Mouse (Mus musculus) olfactory bulb, adult 2 months (tissue): ENCODE measurements at regions not wholly inside any gene's neighbourhood (a gene's known extent, or its start where the extent isn't known, plus 50 kb on each side); places are given as distances from the start of the nearest gene placed in this dataset.

Experiments used
- CTCF ChIP-seq: fragments of 200-500 bp; IDR thresholded peaks from 2 replicates; pipeline ENCODE4 v1.5.1; 2012; ENCODE audit warnings: low read depth, mild to moderate bottlenecking, low read length, moderate library complexity; ENCODE audit not compliant: insufficient read depth
- POLR2A ChIP-seq: fragments of 200-500 bp; IDR thresholded peaks from 2 replicates; pipeline ENCODE4 v1.6.1; 2012; ENCODE audit warnings: mild to moderate bottlenecking, low read depth, low read length, moderate library complexity; ENCODE audit not compliant: insufficient read depth

- TF ChIP-seq POLR2A (no peak), CTCF (no peak)
These were observed 50.8 kb upstream of the Gm26897 start for GRCm38 (mm10) chr5:111682899-111683298.
